Mouse (Mus musculus) adrenal gland, adult (tissue): ENCODE data around the gene Mgat4b.

Experiments
- DNase-seq, 2 experiments: peaks; one replicate each; pipeline ENCODE4 v3.0.0; 2022 to 2023; ENCODE audit warnings: low spot score in 1 of 2; ENCODE audit not compliant: inconsistent age in 2 of 2

Gene Mgat4b

GRCm38 (mm10) chr11:50224671-50225530, 14.2 kb downstream of the Mgat4b start:
- DNase-seq = peak; percentile 93 to 97

- peak; percentile 71 to 88 for DNase-seq
These were observed 15.1 kb downstream of the Mgat4b start for GRCm38 (mm10) chr11:50225611-50226378.

GRCm38 (mm10) chr11:50226406-50226805, 15.7 kb downstream of the Mgat4b start:
- no peak for DNase-seq

- DNase-seq = peak in 1 of 2 experiments; percentile 70
These were observed 16.5 kb downstream of the Mgat4b start for GRCm38 (mm10) chr11:50227226-50227625.

- peak in 1 of 2 experiments; percentile 42 for DNase-seq
These were observed 17.0 kb downstream of the Mgat4b start for GRCm38 (mm10) chr11:50227736-50228135.

GRCm38 (mm10) chr11:50228772-50229171, 18.1 kb downstream of the Mgat4b start:
- DNase-seq = peak in 1 of 2 experiments; percentile 74

- DNase-seq = peak; percentile 80 to 92
These were observed 18.7 kb downstream of the Mgat4b start for GRCm38 (mm10) chr11:50229252-50229910.

GRCm38 (mm10) chr11:50230481-50231304, 20.0 kb downstream of the Mgat4b start:
- peak in 1 of 2 experiments; percentile 52 for DNase-seq

GRCm38 (mm10) chr11:50231411-50231810, 20.7 kb downstream of the Mgat4b start:
- peak; percentile 32 to 88 for DNase-seq

- peak in 1 of 2 experiments; percentile 23 for DNase-seq
These were observed 22.3 kb downstream of the Mgat4b start for GRCm38 (mm10) chr11:50233022-50233421.

GRCm38 (mm10) chr11:50233993-50234392, 23.3 kb downstream of the Mgat4b start:
- peak; percentile 19 to 47 for DNase-seq

- peak; percentile 21 to 35 for DNase-seq
These were observed 23.9 kb downstream of the Mgat4b start for GRCm38 (mm10) chr11:50234606-50235005.

GRCm38 (mm10) chr11:50236540-50236936, 25.8 kb downstream of the Mgat4b start:
- peak; percentile 93 to 96 for DNase-seq

GRCm38 (mm10) chr11:50236937-50237835, 26.5 kb downstream of the Mgat4b start:
- DNase-seq = peak in 1 of 2 experiments; percentile 55

GRCm38 (mm10) chr11:50238324-50238723, 27.6 kb downstream of the Mgat4b start, which contains the start of gene Ltc4s:
Ltc4s (minus strand) TSS chr11:50238616.
- peak in 1 of 2 experiments; percentile 63 for DNase-seq

- peak in 1 of 2 experiments; percentile 50 for DNase-seq
These were observed 28.4 kb downstream of the Mgat4b start for GRCm38 (mm10) chr11:50238821-50239791.

- peak in 1 of 2 experiments; percentile 46 for DNase-seq
These were observed 29.7 kb downstream of the Mgat4b start for GRCm38 (mm10) chr11:50240235-50240911.
